ENCODE assay signal across 12 mouse cellular contexts in the genomic region with DNA sequence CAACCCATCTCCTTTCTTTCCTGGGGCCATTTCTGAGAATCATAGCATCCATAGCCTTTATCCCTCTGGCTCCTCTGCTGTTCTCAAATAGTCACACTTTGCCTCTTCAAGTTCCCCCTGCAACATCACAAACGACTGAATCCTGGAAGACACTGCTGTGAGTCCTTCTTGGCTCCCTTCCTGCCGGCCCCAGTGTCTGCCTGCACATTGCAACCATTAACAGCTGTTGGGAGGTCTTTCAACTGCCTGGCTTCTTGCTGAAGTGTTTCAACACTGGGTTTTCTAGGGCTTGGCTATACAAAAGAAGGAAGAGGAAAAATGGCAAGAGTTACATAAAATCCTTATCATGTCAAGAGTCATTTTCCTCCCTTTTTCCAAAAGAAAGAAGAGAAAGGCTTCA.
DNase-seq lines count a peak whose midpoint lies in the region; ATAC-seq and TF ChIP-seq lines count a peak whose summit lies in the region.
"Had no signal": no experiment of that assay in that cellular context is flagged by ENCODE, and none has a peak within 500 bp of the region (broad histone marks: within the 10 kb centered on the region; RNA-seq: fewer than 3 reads in every experiment).

No protein-coding gene starts in this region.

- intact Hi-C loops in heart, postnatal 25 days (cut with DNase I), result no loop called here

- no peak overlapping the region for H3K9ac ChIP-seq in lung, embryonic 15.5 days
- H3K9ac ChIP-seq in stomach, postnatal 0 days (ENCODE audit: low read length), result no peak overlapping the region
- H3K9ac ChIP-seq: forebrain, postnatal 0 days; limb, embryonic 12.5 days had no signal

- no peak for TF ChIP-seq CTCF in stomach, postnatal 0 days (IDR thresholded peaks at IDR 0.05; ENCODE audit: low read depth)

- 15% methylated on average over 2 of the region's 2 CpGs for WGBS in lung, embryonic 15.5 days
- 18% methylated on average over 2 of the region's 2 CpGs for WGBS in stomach, postnatal 0 days

- H3K4me1 ChIP-seq in lung, embryonic 15.5 days, result peaks cover 58% of the 10 kb centered on the region
- H3K4me1 ChIP-seq in stomach, postnatal 0 days (replicated peaks; ENCODE audit: control insufficient read depth, insufficient read depth), result peaks cover 12% of the 10 kb centered on the region

- H3K4me2 ChIP-seq in lung, embryonic 15.5 days, result no peak overlapping the region
- no peak overlapping the region for H3K4me2 ChIP-seq in stomach, postnatal 0 days (replicated peaks; ENCODE audit: low read depth)
- H3K4me2 ChIP-seq: limb, embryonic 12.5 days had no signal

- no peak overlapping the region for H3K4me3 ChIP-seq in lung, embryonic 15.5 days
- H3K4me3 ChIP-seq in stomach, postnatal 0 days (ENCODE audit: low read depth, low read length), result no peak overlapping the region
- H3K4me3 ChIP-seq: limb, embryonic 12.5 days had no signal

- peak; percentile 55 for DNase-seq in gastrocnemius, postnatal 10 days
- no peak for DNase-seq in gastrocnemius, adult 18-20 months (ENCODE audit: low spot score)
- no peak for DNase-seq in lung, postnatal 25 days (ENCODE audit: low spot score)
- peak; percentile 27 for DNase-seq in heart, postnatal 25 days (ENCODE audit: low spot score)
- DNase-seq in stomach, postnatal 0 days (ENCODE audit: low spot score), result no peak
- no peak for DNase-seq in layer of hippocampus, postnatal 36 days
- DNase-seq in spleen, postnatal 14 days (ENCODE audit: low spot score in 2 of 2), result no peak
- DNase-seq: cerebellum, adult 9-10 months; forebrain, postnatal 0 days had no signal

- no peak for TF ChIP-seq EP300 in stomach, postnatal 0 days (optimal IDR thresholded peaks at IDR 0.05)

- no peak; the same call in 1 of the 2 replicates for ATAC-seq in lung, embryonic 15.5 days (ENCODE audit: borderline replicate concordance, extremely low read depth, low FRiP score, low TSS enrichment)
- ATAC-seq in stomach, postnatal 0 days (ENCODE audit: low FRiP score, low TSS enrichment), result no peak
- ATAC-seq: forebrain, postnatal 0 days; intestine, postnatal 0 days had no signal

- no peaks in the 10 kb centered on the region for H3K36me3 ChIP-seq in lung, embryonic 15.5 days
- no peaks in the 10 kb centered on the region for H3K36me3 ChIP-seq in stomach, postnatal 0 days (ENCODE audit: control insufficient read depth, insufficient read depth, low read length)
- H3K36me3 ChIP-seq: limb, embryonic 12.5 days had no signal

- no peaks in the 10 kb centered on the region for H3K27me3 ChIP-seq in lung, embryonic 15.5 days
- H3K27me3 ChIP-seq in stomach, postnatal 0 days (ENCODE audit: control insufficient read depth, insufficient read depth, low read length), result no peaks in the 10 kb centered on the region
- H3K27me3 ChIP-seq: limb, embryonic 12.5 days had no signal

- H3K27ac ChIP-seq in lung, embryonic 15.5 days, result peak overlapping the region; percentile 30
- H3K27ac ChIP-seq in stomach, postnatal 0 days (replicated peaks), result peak overlapping the region; percentile 79
- H3K27ac ChIP-seq: limb, embryonic 12.5 days had no signal

- H3K9me3 ChIP-seq in lung, embryonic 15.5 days, result no peaks in the 10 kb centered on the region
- no peaks in the 10 kb centered on the region for H3K9me3 ChIP-seq in stomach, postnatal 0 days (ENCODE audit: control insufficient read depth, low read length)
- H3K9me3 ChIP-seq: limb, embryonic 12.5 days had no signal

Comparison
In these comparisons a context has a peak if more than half of its experiments do, and no peak if none do; other contexts are left out.
1. DNase-seq: peak in gastrocnemius, postnatal 10 days (single experiment) and heart, postnatal 25 days (single experiment); none in gastrocnemius, adult 18-20 months (single experiment), lung, postnatal 25 days (single experiment), stomach, postnatal 0 days (single experiment), layer of hippocampus, postnatal 36 days (0 of 2) and spleen, postnatal 14 days (0 of 2).